Mouse (Mus musculus) monocyte, adult 5-6 weeks (primary cell): Measurements from ENCODE around the gene Akain1. TPM values are rescaled to one million over a fixed set of nuclear protein-coding genes. Genes with fewer than 3 reads are reported as not detected.
A peak's percentile ranks its signal among the peaks of the same experiment; 100 is the strongest.

Experiments used
- ATAC-seq: fragments of 153-309, 156-312 bp; replicated peaks from 2 replicates; pipeline ENCODE4 v1.8.0; 2017; ENCODE audit warnings: mild to moderate bottlenecking; ENCODE audit not compliant: low TSS enrichment, insufficient number of reproducible peaks, severe bottlenecking, poor library complexity, low FRiP score
- total RNA-seq: library from RNA; stranded (forward); fragments of 200-1000, 200-491, 200-594 nt; gene quantifications from 3 replicates; pipeline ENCODE4 v1.2.3, GENCODE M21; 2017

Gene Akain1
- total RNA-seq, 1 experiment from 2014 or later, result not detected

- ATAC-seq, result no peak
Observed at GRCm38 (mm10) chr17:69474084-69474483, 35.0 kb downstream of the Akain1 start.

GRCm38 (mm10) chr17:69475423-69475822 is 36.3 kb downstream of the Akain1 start:
- ATAC-seq, result 0 out of 2 replicates have a peak, but pooled peaks have one; percentile 35

- ATAC-seq, result no peak
Observed at GRCm38 (mm10) chr17:69477526-69477925, 38.4 kb downstream of the Akain1 start.

DNA sequence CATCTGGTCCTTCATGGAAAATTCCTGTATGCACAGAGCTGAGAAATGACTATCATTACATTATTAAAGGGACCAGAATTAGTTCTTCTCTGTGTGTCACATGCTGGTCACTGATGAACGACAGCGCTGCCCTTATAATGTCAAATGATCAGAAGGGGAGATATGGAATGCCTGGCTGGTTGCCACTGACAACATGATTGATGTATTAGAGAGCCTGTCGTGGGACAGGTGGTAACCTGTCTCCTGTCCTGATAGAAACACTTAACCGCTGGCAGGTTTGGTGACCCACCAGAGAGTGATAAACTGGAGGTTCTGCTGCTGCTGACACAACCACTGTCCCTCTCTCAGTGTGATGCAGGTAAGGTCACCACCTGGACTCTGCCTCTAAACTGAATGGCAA is 40.1 kb downstream of the Akain1 start:
- ATAC-seq, result no peak

DNA sequence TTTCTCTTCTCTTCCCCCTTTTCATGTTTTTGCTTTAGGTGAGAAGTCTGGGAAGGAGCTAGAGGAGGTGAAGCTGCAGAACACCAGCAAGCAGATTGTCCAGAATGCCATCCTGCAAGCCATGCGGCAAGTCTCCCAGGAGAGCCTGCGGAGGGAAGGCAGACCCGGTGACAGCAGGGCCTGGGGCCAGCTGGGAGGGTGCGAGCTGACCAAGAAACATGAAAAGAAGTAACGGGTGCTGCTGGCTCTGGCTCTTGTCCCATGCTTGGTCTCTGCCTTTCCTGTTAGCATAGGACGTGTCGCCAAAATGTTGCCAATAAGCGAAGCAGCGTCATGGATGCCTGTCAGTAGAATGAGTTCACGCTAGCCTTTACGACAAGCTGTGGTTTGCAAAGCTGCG is 48.0 kb downstream of the Akain1 start:
- ATAC-seq, result no peak

GRCm38 (mm10) chr17:69487884-69488283 is 48.8 kb downstream of the Akain1 start:
- no peak for ATAC-seq

DNA sequence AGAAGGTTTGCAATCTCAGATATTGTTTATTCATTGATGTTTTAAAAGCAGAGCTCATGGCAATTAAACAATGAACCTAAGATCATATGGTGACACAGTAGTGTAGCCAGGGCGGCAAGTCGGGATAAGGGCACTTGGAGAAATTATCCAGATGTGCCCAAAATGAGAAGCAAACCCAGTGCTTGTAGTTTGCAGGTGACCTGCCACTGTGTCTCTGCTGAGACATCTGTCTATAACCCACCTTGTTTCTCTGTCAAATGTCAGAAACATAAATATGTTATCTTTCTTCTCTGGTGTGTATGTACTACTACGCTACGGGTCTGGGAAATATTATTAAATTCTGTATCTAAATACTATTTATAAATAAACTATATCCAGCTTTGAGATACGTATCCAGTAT is 49.7 kb downstream of the Akain1 start:
- ATAC-seq, result no peak

DNA sequence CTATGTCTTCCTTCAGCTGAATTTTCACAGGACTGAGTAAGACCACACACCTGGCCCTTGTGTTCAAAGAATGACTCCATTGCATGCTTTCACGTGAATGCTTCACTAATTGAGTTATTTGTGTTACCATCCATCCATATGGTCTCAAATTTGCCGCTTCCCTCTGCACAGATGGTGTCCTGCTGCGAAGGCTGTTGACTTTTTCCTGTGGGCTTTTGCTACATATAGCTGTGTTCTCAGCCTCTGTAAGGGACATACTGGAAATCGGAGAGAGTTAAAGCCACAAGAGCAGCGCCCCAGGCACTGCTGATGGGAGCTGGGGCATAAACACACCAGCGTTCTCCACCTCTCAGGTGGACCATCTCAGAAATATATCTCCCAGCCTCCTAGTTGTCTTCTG is 53.2 kb downstream of the Akain1 start:
- no peak for ATAC-seq

GRCm38 (mm10) chr17:69495531-69495930 is 56.4 kb downstream of the Akain1 start:
- no peak for ATAC-seq

- no peak for ATAC-seq
Observed at GRCm38 (mm10) chr17:69496125-69496524, 57.0 kb downstream of the Akain1 start.

DNA sequence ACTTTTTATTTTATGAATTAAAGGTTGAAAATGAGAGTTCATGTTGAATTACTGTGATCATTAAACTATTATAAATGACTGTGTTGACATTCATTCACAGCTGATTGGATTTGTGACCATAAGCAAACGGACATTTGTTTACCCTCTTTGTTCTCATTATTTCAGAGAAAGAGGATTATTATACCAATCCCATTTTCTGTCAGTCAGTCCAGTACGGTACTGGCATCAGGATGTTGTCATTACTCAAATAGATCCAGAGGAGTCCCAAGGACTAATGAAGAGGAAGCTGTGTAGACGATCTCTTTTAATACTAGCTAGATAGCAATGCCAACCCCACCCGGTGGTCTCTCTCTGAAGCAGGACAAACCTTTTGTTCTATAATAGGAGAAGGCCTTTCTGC is 58.2 kb downstream of the Akain1 start:
- ATAC-seq, result no peak

- ATAC-seq, result no peak
Observed at GRCm38 (mm10) chr17:69498913-69499312, 59.8 kb downstream of the Akain1 start.

GRCm38 (mm10) chr17:69499441-69499840 is 60.3 kb downstream of the Akain1 start:
- no peak for ATAC-seq

DNA sequence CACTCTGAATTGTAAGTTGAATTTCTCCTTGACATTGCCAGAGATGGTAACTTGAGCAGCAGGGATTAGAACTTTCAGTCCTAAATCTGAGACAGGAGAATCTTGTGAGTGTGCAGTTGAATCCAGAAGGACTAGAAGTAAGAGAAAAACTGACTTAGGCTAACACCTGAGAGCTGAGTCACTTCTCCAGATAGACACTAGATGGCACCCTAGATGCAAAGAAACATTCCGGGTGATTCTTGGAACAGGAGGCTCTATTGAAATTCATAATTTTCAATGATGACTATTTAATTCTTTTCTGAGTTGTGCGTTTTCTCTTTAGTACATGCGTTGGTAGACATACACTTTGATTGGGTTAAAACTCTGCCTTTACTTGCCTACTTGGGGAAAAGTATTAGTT is 66.9 kb downstream of the Akain1 start:
- no peak for ATAC-seq

GRCm38 (mm10) chr17:69516344-69516907 is 77.3 kb downstream of the Akain1 start:
- ATAC-seq, result no peak

DNA sequence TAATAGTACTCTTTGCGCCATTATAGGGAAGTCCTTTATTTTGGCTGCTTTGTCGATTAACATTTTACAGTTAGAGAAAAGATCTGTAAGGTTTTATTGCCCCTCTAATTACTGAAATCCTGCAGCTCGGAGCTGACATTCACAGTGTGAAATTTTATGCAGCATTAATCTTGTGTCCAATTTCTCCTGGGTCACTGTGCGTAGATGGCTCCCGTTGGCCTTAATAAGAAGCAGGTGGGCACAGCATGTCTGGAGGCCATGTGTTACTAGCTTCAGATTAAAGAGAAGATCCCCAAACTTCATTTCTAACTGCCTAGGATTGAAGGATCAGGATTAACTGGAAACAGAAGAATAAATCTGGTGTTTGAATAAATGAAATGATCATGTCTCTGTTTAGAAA is 92.3 kb downstream of the Akain1 start:
- ATAC-seq, result no peak

Other genes with a start within 250 kb of the Akain1 start
- gene Zbtb14, start 56.3 kb upstream of the Akain1 start, total RNA-seq, result 23.5 to 26.0 TPM (median 24.5 TPM) in 3 replicates